Mouse (Mus musculus) heart, adult 8-10 months (tissue): ENCODE data around the gene Igbp1b. TPM values are rescaled to one million over a fixed set of nuclear protein-coding genes. Genes with fewer than 3 reads are reported as not detected.

ENCODE experiments used
- DNase-seq: peaks from one replicate; pipeline ENCODE4 v3.0.0; 2022; ENCODE audit warnings: low spot score
- total RNA-seq, 4 experiments: library from RNA; stranded (reverse); gene quantifications; 2 replicates each; pipeline ENCODE4 v1.2.4; 2022

The Igbp1b gene
- total RNA-seq: not detected

- DNase-seq: no peak
Observed at GRCm38 (mm10) chr6:138658516-138658915, at the start of gene Igbp1b. Igbp1b (minus strand) TSS chr6:138658544.

- DNase-seq: no peak
Observed at GRCm38 (mm10) chr6:138682959-138683358, 24.6 kb upstream of the Igbp1b start.

- no peak for DNase-seq
Observed at GRCm38 (mm10) chr6:138672704-138673141, 14.4 kb upstream of the Igbp1b start.

GRCm38 (mm10) chr6:138665416-138665815 lies 7.1 kb upstream of the Igbp1b start:
- no peak for DNase-seq

GRCm38 (mm10) chr6:138645604-138646003 lies 12.7 kb downstream of the Igbp1b start:
- DNase-seq: no peak

- DNase-seq: no peak
Observed at GRCm38 (mm10) chr6:138639351-138639750, 19.0 kb downstream of the Igbp1b start.

- no peak for DNase-seq
Observed at GRCm38 (mm10) chr6:138620786-138621185, 37.6 kb downstream of the Igbp1b start.

GRCm38 (mm10) chr6:138618396-138618795 lies 39.9 kb downstream of the Igbp1b start:
- DNase-seq: no peak

Other genes starting within 250 kb of the Igbp1b start
- under 1 TPM in 3 of 4 experiments, not detected in 1; 0.08 to 0.28 (median 0.19) TPM for gene Lmo3, start 76.6 kb downstream of the Igbp1b start, total RNA-seq